Mouse (Mus musculus) midbrain, embryonic 11.5 days (tissue): Measurements from ENCODE around the gene Mipep. TPM values are rescaled to one million over a fixed set of nuclear protein-coding genes. Genes with fewer than 3 reads are reported as not detected.

ENCODE experiments used
- ATAC-seq: fragments of 200-750 bp; cut with Nextera tagmentation; 2 replicates; pipeline ENCODE4 v1.8.0; 2017; ENCODE audit warnings: moderate TSS enrichment, moderate library complexity; ENCODE audit not compliant: low FRiP score
- DNase-seq: peaks from one replicate; pipeline ENCODE4 v3.0.0; 2015; ENCODE audit warnings: low spot score; ENCODE audit errors: missing footprints
- H3K27ac ChIP-seq: fragments of 300-500 bp; sonication (generic); 2 replicates; pipeline ENCODE4 v1.5.1; 2014; ENCODE audit warnings: low read depth, low read length
- H3K27me3 ChIP-seq: fragments of 300-500 bp; sonication (generic); 2 replicates; pipeline ENCODE4 v1.6.1; 2014; ENCODE audit warnings: mild to moderate bottlenecking, low read length, moderate library complexity, mixed read lengths; ENCODE audit not compliant: control insufficient read depth, insufficient read depth
- H3K36me3 ChIP-seq: fragments of 300-500 bp; sonication (generic); 2 replicates; pipeline ENCODE4 v1.6.1; 2014; ENCODE audit warnings: mild to moderate bottlenecking, low read length, moderate library complexity, mixed read lengths; ENCODE audit not compliant: control insufficient read depth, insufficient read depth
- H3K4me1 ChIP-seq: fragments of 300-500 bp; sonication (generic); 2 replicates; pipeline ENCODE4 v1.6.1; 2014; ENCODE audit warnings: low read length; ENCODE audit not compliant: control insufficient read depth, insufficient read depth
- H3K4me2 ChIP-seq: fragments of 300-500 bp; sonication (generic); 2 replicates; pipeline ENCODE4 v1.6.1; 2014; ENCODE audit warnings: mild to moderate bottlenecking, moderate library complexity
- H3K4me3 ChIP-seq: fragments of 300-500 bp; sonication (generic); 2 replicates; pipeline ENCODE4 v1.5.1; 2014; ENCODE audit warnings: low read depth, low read length
- H3K9ac ChIP-seq: fragments of 300-500 bp; sonication (generic); 2 replicates; pipeline ENCODE4 v1.6.1; 2014; ENCODE audit warnings: low read length
- H3K9me3 ChIP-seq: fragments of 300-500 bp; sonication (generic); 2 replicates; pipeline ENCODE4 v1.6.1; 2016; ENCODE audit warnings: low read length; ENCODE audit not compliant: control insufficient read depth
- WGBS: fragments of 180-500 bp; shearing (Covaris S2); extraction: QIAGEN DNeasy Blood & Tissue Kit; methylation state at CpG from one replicate; pipeline ENCODE4 v1.1.7; 2014; 5-methylcytosine and 5-hydroxymethylcytosine counted together
- polyA plus RNA-seq: library from polyadenylated mRNA; unstranded; fragments of >200 nt; fragmentation: Nextera tagmentation; extraction: Ambion mirVana; gene quantifications from 2 replicates; pipeline ENCODE4 v1.2.1, GENCODE M21; 2014

The Mipep gene
- polyA plus RNA-seq, 1 experiment from 2014 or later = 26.6 TPM

- 94% methylated on average over 13 of the region's 13 CpGs for WGBS
- Histone ChIP-seq H3K27me3 (no peaks in the 10 kb centered on the region), H3K4me2 (no peak overlapping the region), H3K4me3 (no peak overlapping the region), H3K27ac (no peak overlapping the region), H3K4me1 (no peaks in the 10 kb centered on the region), H3K9me3 (no peaks in the 10 kb centered on the region), H3K36me3 (peaks cover 6% of the 10 kb centered on the region; the same call in 1 of the 2 replicates), H3K9ac (no peak overlapping the region)
- no peak for DNase-seq
- ATAC-seq = no peak
These were observed 17.7 kb downstream of the Mipep start for GRCm38 (mm10) chr14:60802026-60802425.

GRCm38 (mm10) chr14:60804978-60805377 lies 20.6 kb downstream of the Mipep start:
- Histone ChIP-seq H3K9me3 (no peaks in the 10 kb centered on the region), H3K4me2 (no peak overlapping the region), H3K27me3 (no peaks in the 10 kb centered on the region), H3K27ac (no peak overlapping the region), H3K4me1 (no peaks in the 10 kb centered on the region), H3K4me3 (no peak overlapping the region), H3K9ac (no peak overlapping the region), H3K36me3 (peaks cover 6% of the 10 kb centered on the region; the same call in 1 of the 2 replicates)
- 92% methylated on average over 9 of the region's 9 CpGs for WGBS
- no peak for DNase-seq
- ATAC-seq = no peak

- H3K4me1 ChIP-seq = no peaks in the 10 kb centered on the region
- H3K36me3 ChIP-seq = peaks cover 6% of the 10 kb centered on the region; the same call in 1 of the 2 replicates
- 81% methylated on average over 1 of the region's 1 CpGs for WGBS
- H3K9me3 ChIP-seq = no peaks in the 10 kb centered on the region
- no peak overlapping the region for H3K4me2 ChIP-seq
- H3K27ac ChIP-seq = no peak overlapping the region
- no peaks in the 10 kb centered on the region for H3K27me3 ChIP-seq
- no peak for ATAC-seq
- DNase-seq = no peak
- no peak overlapping the region for H3K9ac ChIP-seq
- no peak overlapping the region for H3K4me3 ChIP-seq
These were observed 21.5 kb downstream of the Mipep start for GRCm38 (mm10) chr14:60805871-60806270.

- Histone ChIP-seq H3K9me3 (no peaks in the 10 kb centered on the region), H3K4me3 (no peak overlapping the region), H3K4me1 (no peaks in the 10 kb centered on the region), H3K27me3 (no peaks in the 10 kb centered on the region), H3K9ac (no peak overlapping the region), H3K4me2 (no peak overlapping the region), H3K27ac (no peak overlapping the region), H3K36me3 (peaks cover 6% of the 10 kb centered on the region; the same call in 1 of the 2 replicates)
- no peak for ATAC-seq
- 56% methylated on average over 11 of the region's 11 CpGs for WGBS
- DNase-seq = no peak
These were observed 22.5 kb downstream of the Mipep start for GRCm38 (mm10) chr14:60806891-60807344.

- no peak overlapping the region for H3K4me2 ChIP-seq
- 95% methylated on average over 8 of the region's 8 CpGs for WGBS
- H3K36me3 ChIP-seq = no peaks in the 10 kb centered on the region
- no peak overlapping the region for H3K9ac ChIP-seq
- H3K27me3 ChIP-seq = no peaks in the 10 kb centered on the region
- no peak overlapping the region for H3K27ac ChIP-seq
- DNase-seq (peak; percentile 53), ATAC-seq (no peak)
- no peaks in the 10 kb centered on the region for H3K9me3 ChIP-seq
- H3K4me3 ChIP-seq = no peak overlapping the region
- H3K4me1 ChIP-seq = no peaks in the 10 kb centered on the region
These were observed 25.5 kb downstream of the Mipep start for GRCm38 (mm10) chr14:60809881-60810280.

GRCm38 (mm10) chr14:60811547-60811946 lies 27.2 kb downstream of the Mipep start:
- 91% methylated on average over 4 of the region's 4 CpGs for WGBS

GRCm38 (mm10) chr14:60815098-60815497 lies 30.7 kb downstream of the Mipep start:
- Histone ChIP-seq H3K27ac (no peak overlapping the region), H3K36me3 (no peaks in the 10 kb centered on the region), H3K9ac (no peak overlapping the region), H3K4me3 (no peak overlapping the region), H3K4me2 (no peak overlapping the region), H3K9me3 (no peaks in the 10 kb centered on the region), H3K4me1 (no peaks in the 10 kb centered on the region), H3K27me3 (no peaks in the 10 kb centered on the region)
- WGBS = 95% methylated on average over 5 of the region's 5 CpGs
- DNase-seq (peak; percentile 31), ATAC-seq (no peak)

More at GRCm38 (mm10) chr14:60811547-60811946, 27.2 kb downstream of the Mipep start:
- Histone ChIP-seq H3K9ac (no peak overlapping the region), H3K4me3 (no peak overlapping the region), H3K27me3 (no peaks in the 10 kb centered on the region), H3K4me1 (no peaks in the 10 kb centered on the region), H3K9me3 (no peaks in the 10 kb centered on the region), H3K4me2 (no peak overlapping the region), H3K27ac (no peak overlapping the region), H3K36me3 (no peaks in the 10 kb centered on the region)
- no peak for ATAC-seq
- peak; percentile 8 for DNase-seq

GRCm38 (mm10) chr14:60818045-60818444 lies 33.7 kb downstream of the Mipep start:
- H3K4me1 ChIP-seq = no peaks in the 10 kb centered on the region
- no peak overlapping the region for H3K27ac ChIP-seq
- H3K4me2 ChIP-seq = no peak overlapping the region
- H3K27me3 ChIP-seq = no peaks in the 10 kb centered on the region
- H3K9me3 ChIP-seq = no peaks in the 10 kb centered on the region
- no peak overlapping the region for H3K4me3 ChIP-seq
- ATAC-seq = no peak
- 84% methylated on average over 5 of the region's 5 CpGs for WGBS
- peak; percentile 21 for DNase-seq
- H3K36me3 ChIP-seq = no peaks in the 10 kb centered on the region
- no peak overlapping the region for H3K9ac ChIP-seq

GRCm38 (mm10) chr14:60830096-60830495 lies 45.7 kb downstream of the Mipep start:
- H3K4me3 ChIP-seq = no peak overlapping the region
- no peaks in the 10 kb centered on the region for H3K27me3 ChIP-seq
- no peak overlapping the region for H3K9ac ChIP-seq
- H3K27ac ChIP-seq = no peak overlapping the region
- no peak overlapping the region for H3K4me2 ChIP-seq
- H3K4me1 ChIP-seq = no peaks in the 10 kb centered on the region
- WGBS = 90% methylated on average over 2 of the region's 2 CpGs
- ATAC-seq (no peak), DNase-seq (no peak)
- peaks cover 4% of the 10 kb centered on the region; the same call in 1 of the 2 replicates for H3K36me3 ChIP-seq
- H3K9me3 ChIP-seq = no peaks in the 10 kb centered on the region
